In genomic region chr5:18358191-18358590, GRCm38 (mm10) we compare ENCODE assay signal across 7 mouse cellular contexts. TPM values are rescaled to one million over a fixed set of nuclear protein-coding genes. Genes with fewer than 3 reads are reported as not detected.
A peak's percentile ranks its signal among the peaks of the same experiment; 100 is the strongest.
DNase-seq lines count a peak whose midpoint lies in the region; ATAC-seq lines count a peak whose summit lies in the region.

No protein-coding gene starts in this region.

- H3K9me3 ChIP-seq in midbrain, embryonic 13.5 days = no peaks in the 10 kb centered on the region

- peak overlapping the region; percentile 78 for H3K4me3 ChIP-seq in midbrain, embryonic 13.5 days (replicated peaks)

- H3K27me3 ChIP-seq in midbrain, embryonic 13.5 days = peaks cover 5% of the 10 kb centered on the region; the same call in 1 of the 2 replicates

- H3K36me3 ChIP-seq in midbrain, embryonic 13.5 days = no peaks in the 10 kb centered on the region

- peak overlapping the region; percentile 94 for H3K4me2 ChIP-seq in midbrain, embryonic 13.5 days (replicated peaks)

- 0 out of 2 replicates have a peak overlapping the region, but pooled peaks have one; percentile 88 for H3K9ac ChIP-seq in midbrain, embryonic 13.5 days (replicated peaks)

- ATAC-seq in midbrain, embryonic 13.5 days = no peak
- no peak for ATAC-seq in CD4-positive, CD25-positive, alpha-beta regulatory T cell, adult 4 months

- DNase-seq in thymus, postnatal 4 days = peak; percentile 9
- no peak for DNase-seq in thymus, postnatal 0 days (ENCODE audit: low spot score)
- DNase-seq in cerebellum, postnatal 36 days = peak; percentile 61 to 68
- DNase-seq in heart, postnatal 14 days = peak; percentile 32 to 64
- peak; percentile 80 to 83 for DNase-seq in kidney, postnatal 4 days

- peaks cover 12% of the 10 kb centered on the region for H3K4me1 ChIP-seq in midbrain, embryonic 13.5 days (replicated peaks)

- no peak overlapping the region for H3K27ac ChIP-seq in midbrain, embryonic 13.5 days

- WGBS in midbrain, embryonic 13.5 days = 20% methylated on average over 3 of the region's 3 CpGs

- intact Hi-C loops in heart, postnatal 14 days (cut with DNase I) = loop anchor here (5.0 kb wide), 1 partner anchor 271 kb away; no protein-coding TSS in a partner anchor

RNA-seq across cellular contexts. Expression of gene Gnai1, which starts 2.0 kb away (rescaled TPM):
- 3.2 and 3.7 TPM in 2 replicates for polyA plus RNA-seq in thymus, postnatal 0 days (2015; fragmentation: Nextera tagmentation; extraction: Ambion mirVana)
- 10 to 100 TPM; 11.4 to 12.2 TPM for total RNA-seq in heart, postnatal 14 days (2021)
- 41.2 TPM in 2 replicates for polyA plus RNA-seq in midbrain, embryonic 13.5 days (2015; fragmentation: Nextera tagmentation; extraction: Ambion mirVana)
- under 1 TPM in 1 of 2 experiments, not detected in 1; 0.27 TPM for polyA plus RNA-seq in CD4-positive, CD25-positive, alpha-beta regulatory T cell, adult 4 months (2017; shearing (Covaris generic))
